Comparison of ENCODE assay signal across 8 mouse cellular contexts in genomic region chr11:109364337-109364736, GRCm38 (mm10). TPM values are rescaled to one million over a fixed set of nuclear protein-coding genes. Genes with fewer than 3 reads are reported as not detected.
A peak's percentile ranks its signal among the peaks of the same experiment; 100 is the strongest.
DNase-seq lines count a peak whose midpoint lies in the region; ATAC-seq and TF ChIP-seq lines count a peak whose summit lies in the region.

No protein-coding gene starts in this region.

- H3K9ac ChIP-seq in hindbrain, embryonic 16.5 days (ENCODE audit: low read depth, low read length): peak overlapping the region; percentile 29; the same call in 1 of the 2 replicates
- H3K9ac ChIP-seq in midbrain, embryonic 14.5 days (replicated peaks; ENCODE audit: low read length): peak overlapping the region; percentile 92; the same call in 1 of the 2 replicates

- H3K27ac ChIP-seq in kidney, adult 2 months (ENCODE audit: insufficient read depth, low read depth, low read length): peak overlapping the region; percentile 58
- no peak overlapping the region for H3K27ac ChIP-seq in embryonic facial prominence, embryonic 10.5 days (replicated peaks)
- no peak overlapping the region for H3K27ac ChIP-seq in hindbrain, embryonic 16.5 days (ENCODE audit: low read depth, low read length)
- H3K27ac ChIP-seq in midbrain, embryonic 14.5 days (replicated peaks; ENCODE audit: low read depth, low read length): no peak overlapping the region

- no peaks in the 10 kb centered on the region; the same call in 1 of the 2 replicates for H3K36me3 ChIP-seq in kidney, adult 2 months (ENCODE audit: control insufficient read depth, insufficient read depth, low read length)
- H3K36me3 ChIP-seq in embryonic facial prominence, embryonic 10.5 days (replicated peaks): peaks cover 43% of the 10 kb centered on the region
- peaks cover 2% of the 10 kb centered on the region; the same call in 1 of the 2 replicates for H3K36me3 ChIP-seq in hindbrain, embryonic 16.5 days (ENCODE audit: control insufficient read depth, insufficient read depth, low read length)
- H3K36me3 ChIP-seq in midbrain, embryonic 14.5 days (ENCODE audit: control insufficient read depth, insufficient read depth, low read length): peaks cover 20% of the 10 kb centered on the region; the same call in 1 of the 2 replicates

- H3K4me2 ChIP-seq in hindbrain, embryonic 16.5 days (ENCODE audit: low read length): peak overlapping the region; percentile 70
- H3K4me2 ChIP-seq in midbrain, embryonic 14.5 days (ENCODE audit: low read length): peak overlapping the region; percentile 90

- peak overlapping the region; percentile 12; the same call in 1 of the 2 replicates for H3K4me3 ChIP-seq in kidney, adult 2 months (ENCODE audit: insufficient read depth, low read depth, low read length)
- peak overlapping the region; percentile 93 for H3K4me3 ChIP-seq in embryonic facial prominence, embryonic 10.5 days
- H3K4me3 ChIP-seq in hindbrain, embryonic 16.5 days (ENCODE audit: low read length): peak overlapping the region; percentile 9
- peak overlapping the region; percentile 95 for H3K4me3 ChIP-seq in midbrain, embryonic 14.5 days (replicated peaks; ENCODE audit: low read depth, low read length)

- no peak for TF ChIP-seq POLR2A in kidney, adult 2 months (IDR thresholded peaks at IDR 0.05; ENCODE audit: low read depth, low read length)

- 32% methylated on average over 2 of the region's 2 CpGs for WGBS in kidney, adult 2 months
- 70% methylated on average over 2 of the region's 2 CpGs for WGBS in embryonic facial prominence, embryonic 10.5 days
- 61% methylated on average over 2 of the region's 2 CpGs for WGBS in hindbrain, embryonic 16.5 days
- WGBS in midbrain, embryonic 14.5 days: 76% methylated on average over 2 of the region's 2 CpGs

- H3K4me1 ChIP-seq in kidney, adult 2 months (ENCODE audit: control insufficient read depth, insufficient read depth, low read length): peaks cover 45% of the 10 kb centered on the region
- peaks cover 61% of the 10 kb centered on the region for H3K4me1 ChIP-seq in embryonic facial prominence, embryonic 10.5 days
- H3K4me1 ChIP-seq in hindbrain, embryonic 16.5 days (ENCODE audit: control insufficient read depth, insufficient read depth, low read depth, low read length): peaks cover 50% of the 10 kb centered on the region
- peaks cover 31% of the 10 kb centered on the region for H3K4me1 ChIP-seq in midbrain, embryonic 14.5 days (ENCODE audit: control insufficient read depth, insufficient read depth, low read length)

- no peak for TF ChIP-seq CTCF in kidney, adult 2 months (conservative IDR thresholded peaks at IDR 0.05; ENCODE audit: insufficient read depth, insufficient read length, low read depth, low read length)

- H3K9me3 ChIP-seq in embryonic facial prominence, embryonic 10.5 days: no peaks in the 10 kb centered on the region
- no peaks in the 10 kb centered on the region for H3K9me3 ChIP-seq in hindbrain, embryonic 16.5 days (ENCODE audit: control insufficient read depth, low read length)
- no peaks in the 10 kb centered on the region for H3K9me3 ChIP-seq in midbrain, embryonic 14.5 days (ENCODE audit: control insufficient read depth, low read length)

- peak; percentile 59 for DNase-seq in kidney, adult 2 months
- DNase-seq in kidney, postnatal 14 days: no peak
- no peak for DNase-seq in embryonic facial prominence, embryonic 10.5 days (ENCODE audit: low spot score)
- no peak for DNase-seq in midbrain, embryonic 14.5 days
- no peak for DNase-seq in layer of hippocampus, adult 9-10 months (ENCODE audit: low spot score)
- no peak for DNase-seq in spleen, postnatal 10 days (ENCODE audit: low spot score in 2 of 2)

- ATAC-seq in hindbrain, embryonic 16.5 days: no peak
- ATAC-seq in midbrain, embryonic 14.5 days (ENCODE audit: low FRiP score, low TSS enrichment): no peak
- no peak for ATAC-seq in activated CD4-positive, CD25-positive, alpha-beta regulatory T cell, adult 4 months

- no peaks in the 10 kb centered on the region for H3K27me3 ChIP-seq in kidney, adult 2 months (replicated peaks; ENCODE audit: control insufficient read depth, insufficient read depth, low read length)
- H3K27me3 ChIP-seq in embryonic facial prominence, embryonic 10.5 days (replicated peaks; ENCODE audit: low read depth, poor library complexity, severe bottlenecking): peaks cover 16% of the 10 kb centered on the region
- H3K27me3 ChIP-seq in hindbrain, embryonic 16.5 days (replicated peaks; ENCODE audit: control insufficient read depth, insufficient read depth, low read length): no peaks in the 10 kb centered on the region
- 0 out of 2 replicates have a peak, but pooled peaks cover 6% of the 10 kb centered on the region for H3K27me3 ChIP-seq in midbrain, embryonic 14.5 days (ENCODE audit: control insufficient read depth, insufficient read depth, low read length)

RNA-seq across cellular contexts. Expression of gene Gna13, which starts 1.7 kb away (rescaled TPM):
- polyA plus RNA-seq in kidney, adult 2 months (2012; rRNA removed): 26.6 and 27.8 TPM in 2 replicates
- 18.3 and 18.5 TPM in 2 replicates for polyA plus RNA-seq in embryonic facial prominence, embryonic 10.5 days (2016; fragmentation: Nextera tagmentation; extraction: Ambion mirVana)
- polyA plus RNA-seq in hindbrain, embryonic 16.5 days (2015; fragmentation: Nextera tagmentation; extraction: Ambion mirVana): 20.5 and 21.3 TPM in 2 replicates
- 16.4 and 21.7 TPM in 2 replicates for polyA plus RNA-seq in midbrain, embryonic 14.5 days (2014; fragmentation: Nextera tagmentation; extraction: Ambion mirVana)
- polyA plus RNA-seq in activated CD4-positive, CD25-positive, alpha-beta regulatory T cell, adult 4 months (2017; shearing (Covaris generic)): 10 to 100 TPM; 56.6 to 64.4 TPM

RNA-seq across cellular contexts. Expression of gene 9930022D16Rik, which starts 49.4 kb away (rescaled TPM):
- not detected in 2 replicates for polyA plus RNA-seq in kidney, adult 2 months (2012; rRNA removed)
- not detected in 2 replicates for polyA plus RNA-seq in embryonic facial prominence, embryonic 10.5 days (2016; fragmentation: Nextera tagmentation; extraction: Ambion mirVana)
- polyA plus RNA-seq in hindbrain, embryonic 16.5 days (2015; fragmentation: Nextera tagmentation; extraction: Ambion mirVana): 0.07 TPM in 1 of 2 replicates, not detected in the other
- not detected in 2 replicates for polyA plus RNA-seq in midbrain, embryonic 14.5 days (2014; fragmentation: Nextera tagmentation; extraction: Ambion mirVana)
- under 1 TPM; 0.17 to 0.40 TPM for polyA plus RNA-seq in activated CD4-positive, CD25-positive, alpha-beta regulatory T cell, adult 4 months (2017; shearing (Covaris generic))

Comparison
In these comparisons a context has a peak if more than half of its experiments do, and no peak if none do; other contexts are left out.
1. H3K4me3 ChIP-seq: peak in every context shown above with its lines; median percentile 95 in midbrain, embryonic 14.5 days; 93 in embryonic facial prominence, embryonic 10.5 days; 12 in kidney, adult 2 months; 9 in hindbrain, embryonic 16.5 days.